Mouse (Mus musculus): ENCODE measurements at regions not wholly inside any gene's neighbourhood (a gene's known extent, or its start where the extent isn't known, plus 50 kb on each side); places are given as distances from the start of the nearest gene placed in this dataset.

DNA sequence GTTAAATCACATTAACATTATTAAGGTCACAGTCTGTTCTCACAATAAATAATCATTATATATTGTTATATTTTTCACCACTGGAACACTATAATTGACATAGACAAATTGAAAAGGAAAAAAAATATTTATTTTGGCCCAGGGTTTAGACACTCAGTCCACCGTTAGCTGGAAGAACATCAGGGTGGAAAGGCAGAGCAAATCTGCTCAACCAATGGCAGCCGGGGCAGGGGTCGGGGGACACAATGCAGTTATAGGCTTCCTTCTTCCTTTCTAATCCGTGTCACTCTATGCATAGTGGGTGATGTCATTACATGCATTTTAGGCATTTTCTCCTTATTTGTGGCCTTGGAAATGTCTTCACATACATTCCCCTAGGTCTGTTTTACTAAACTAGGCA is 552.8 kb upstream of the Tenm3 start:
- no peak for DNase-seq (ENCODE audit: low spot score)

DNA sequence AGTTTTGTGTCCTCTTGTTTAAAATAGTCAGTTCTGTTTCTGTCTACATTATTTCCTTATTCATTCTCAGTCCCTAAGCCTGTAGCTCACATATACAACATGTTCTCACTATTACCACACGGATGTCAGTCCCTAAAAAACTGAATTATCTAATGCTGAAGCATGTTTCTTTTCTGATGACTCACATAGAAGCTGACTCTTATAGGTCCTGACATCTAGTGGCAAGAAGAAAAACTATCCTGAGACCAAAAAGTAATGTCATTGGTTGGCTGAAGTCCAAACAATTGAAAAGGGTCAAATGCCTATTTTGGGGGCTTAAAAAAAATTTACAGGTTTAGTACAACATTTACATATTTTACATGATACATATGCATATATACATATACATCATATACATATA is 551.3 kb upstream of the Tenm3 start:
- DNase-seq (ENCODE audit: low spot score): no peak

DNA sequence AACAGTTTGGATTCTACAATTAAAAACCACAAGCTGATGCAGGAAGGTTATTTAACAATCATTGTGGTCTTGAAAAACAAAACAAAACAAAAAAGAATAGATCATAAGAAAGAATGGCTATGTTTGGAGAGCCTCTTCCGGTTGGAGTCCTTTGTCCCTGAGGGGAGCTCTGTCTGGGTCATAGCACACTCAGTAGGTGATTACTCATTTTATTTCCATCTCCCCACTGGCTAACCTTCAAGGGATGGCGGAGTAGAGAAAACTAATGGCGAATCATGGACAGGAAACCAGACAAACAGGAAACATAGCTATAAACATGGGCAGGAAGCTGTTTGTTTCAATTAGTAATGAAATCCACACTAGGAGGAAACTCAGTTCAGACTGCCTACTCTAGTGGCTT is 545.8 kb upstream of the Tenm3 start:
- DNase-seq (ENCODE audit: low spot score): no peak

DNA sequence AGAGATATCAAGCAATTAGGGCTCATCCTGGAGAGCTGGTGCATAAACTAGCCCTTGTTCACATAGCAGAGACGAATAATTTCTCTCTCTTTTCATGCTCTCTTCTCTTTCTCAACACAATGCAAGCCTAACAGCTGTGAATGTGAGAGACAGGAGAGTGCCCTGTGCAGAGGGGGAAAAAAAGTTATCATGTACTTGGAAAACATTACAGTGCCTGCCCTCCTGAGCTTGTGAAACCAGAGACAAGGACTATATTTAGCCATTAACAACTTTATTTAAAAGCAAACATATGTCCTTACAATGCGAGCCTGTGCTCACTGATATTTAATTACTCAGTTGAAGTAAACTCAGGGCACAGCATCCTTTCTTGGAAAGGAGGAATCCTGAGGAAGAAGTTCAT is 543.8 kb upstream of the Tenm3 start:
- DNase-seq (ENCODE audit: low spot score): no peak

DNA sequence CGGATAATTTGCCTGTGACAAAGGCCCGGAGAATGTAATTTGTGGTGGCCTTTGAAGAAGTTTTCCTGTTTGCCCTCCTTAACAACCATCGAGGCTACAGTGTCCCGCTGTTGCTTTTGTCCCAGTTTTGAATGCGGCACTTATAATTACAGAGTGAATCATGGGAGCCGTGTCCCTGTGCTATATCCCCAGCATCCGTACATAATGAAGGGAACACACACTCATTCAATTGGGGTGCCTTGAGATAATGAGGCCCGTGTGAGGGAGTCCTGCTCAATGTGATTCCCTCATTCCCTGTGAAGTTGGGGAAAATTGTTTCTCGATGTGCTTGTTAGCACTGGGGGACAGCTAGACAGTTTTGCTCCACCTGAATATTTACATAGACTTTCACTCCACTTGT is 528.9 kb upstream of the Tenm3 start:
- no peak for DNase-seq (ENCODE audit: low spot score)

DNA sequence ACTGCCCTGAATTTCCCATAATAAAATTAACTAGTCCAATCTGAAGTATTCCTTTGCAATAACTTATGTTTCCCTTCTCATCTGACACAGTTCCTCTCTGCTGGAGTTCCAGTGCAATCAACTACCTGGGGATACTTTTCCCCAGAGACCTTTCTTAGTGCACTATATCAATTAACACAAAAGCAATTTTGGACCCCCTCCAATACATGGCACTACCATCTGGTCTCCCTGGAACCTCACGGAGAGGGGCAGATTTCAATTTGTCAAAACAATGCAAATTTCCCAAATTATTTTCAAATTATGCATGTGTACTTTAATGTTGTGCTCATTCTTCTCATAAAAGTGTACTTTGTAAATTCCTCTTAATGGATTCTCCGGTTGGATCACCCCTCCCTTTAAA is 518.9 kb upstream of the Tenm3 start:
- DNase-seq (ENCODE audit: low spot score): no peak

DNA sequence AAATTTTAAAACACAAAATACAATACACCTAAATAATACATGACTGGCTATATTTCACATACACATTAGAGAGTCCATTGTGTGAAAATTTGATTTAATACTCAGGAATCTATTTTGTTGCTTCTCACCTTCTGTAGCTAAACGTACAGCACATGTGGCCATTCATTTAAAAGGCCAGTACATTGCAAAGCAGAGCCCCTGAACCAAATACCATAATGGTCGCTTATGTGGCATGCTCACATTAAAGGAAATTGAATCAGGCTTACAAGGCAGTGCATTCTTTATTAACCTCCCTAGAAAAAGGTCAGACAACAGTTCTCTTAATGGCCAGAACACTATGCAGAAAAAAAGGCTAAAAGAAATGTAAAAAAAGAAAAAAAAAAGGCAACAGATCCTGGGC is 517.7 kb upstream of the Tenm3 start:
- no peak for DNase-seq (ENCODE audit: low spot score)

DNA sequence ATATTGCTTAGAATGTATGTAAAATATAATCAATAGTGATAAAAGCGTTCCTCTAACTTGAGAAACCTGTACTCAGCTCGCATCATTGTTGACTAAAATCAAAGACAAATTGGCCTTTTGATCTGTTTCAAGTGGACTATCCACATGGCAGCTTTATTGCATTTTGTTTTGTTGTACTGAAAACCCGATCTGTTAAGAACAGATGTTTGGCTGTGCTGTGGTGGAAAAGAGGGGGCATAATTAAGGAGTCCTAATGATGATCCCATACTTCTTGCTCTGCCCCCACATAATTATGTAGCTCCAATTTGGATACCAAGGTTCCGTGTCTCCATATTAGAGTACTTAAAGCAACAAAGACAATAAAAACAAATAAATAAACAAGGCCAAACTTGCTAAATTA is 516.4 kb upstream of the Tenm3 start:
- no peak for DNase-seq (ENCODE audit: low spot score)

DNA sequence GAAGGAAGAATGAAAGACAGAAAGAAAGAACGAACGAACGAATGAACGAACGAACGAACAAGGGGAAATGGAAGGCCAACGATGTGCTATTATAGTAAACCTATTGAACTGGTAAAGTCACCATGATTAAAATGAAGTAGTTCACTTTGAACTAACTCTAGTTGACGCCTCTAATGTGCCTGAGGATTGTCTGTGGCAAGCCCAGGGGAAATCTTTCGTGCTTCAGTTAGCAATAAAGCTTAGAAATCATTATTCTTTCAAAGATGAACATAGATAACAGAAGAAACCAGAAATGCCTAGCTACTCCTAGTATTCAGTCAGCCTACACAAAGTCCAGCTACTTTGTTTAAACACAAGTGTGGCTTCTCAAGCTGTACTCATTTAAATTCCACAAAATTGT is 515.9 kb upstream of the Tenm3 start:
- DNase-seq (ENCODE audit: low spot score): no peak

DNA sequence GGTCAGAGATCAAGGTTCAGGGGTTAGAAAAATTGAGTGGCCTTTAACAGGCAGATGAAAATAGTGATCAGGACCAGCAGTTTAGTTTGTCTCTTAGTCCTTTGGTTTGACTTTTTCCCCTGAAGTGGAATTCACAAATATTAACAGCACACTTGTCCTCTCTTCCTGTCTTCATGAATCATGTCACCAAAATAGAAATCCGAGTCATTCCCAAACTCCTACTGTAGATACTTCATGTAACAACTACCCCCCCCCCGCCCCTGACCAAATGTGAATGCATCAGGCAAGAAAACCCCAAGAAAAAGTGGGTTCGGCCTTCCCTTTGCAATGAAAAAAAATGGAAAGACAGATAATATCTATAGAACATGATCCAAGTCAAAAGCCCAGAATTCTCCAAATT is 504.9 kb upstream of the Tenm3 start:
- DNase-seq (ENCODE audit: low spot score): no peak

DNA sequence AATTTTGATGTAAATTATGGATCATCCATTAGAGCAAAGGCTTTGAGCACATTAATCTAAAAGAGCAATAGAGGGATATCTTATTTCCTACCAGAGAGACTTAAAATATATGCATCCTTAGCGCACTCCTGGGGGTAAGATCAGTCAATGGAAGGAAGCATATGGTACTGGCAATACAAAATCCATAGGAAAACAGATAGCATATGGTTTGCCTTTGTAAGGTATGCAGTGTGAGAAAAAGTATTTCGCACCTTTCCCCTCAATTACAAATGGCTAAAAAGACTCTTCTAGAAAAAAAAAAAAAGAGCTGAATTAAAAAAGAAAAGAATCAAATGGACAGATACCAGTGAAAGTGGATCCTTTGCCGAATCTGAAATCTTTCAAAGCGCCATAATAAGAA is 495.0 kb upstream of the Tenm3 start:
- DNase-seq (ENCODE audit: low spot score): no peak

DNA sequence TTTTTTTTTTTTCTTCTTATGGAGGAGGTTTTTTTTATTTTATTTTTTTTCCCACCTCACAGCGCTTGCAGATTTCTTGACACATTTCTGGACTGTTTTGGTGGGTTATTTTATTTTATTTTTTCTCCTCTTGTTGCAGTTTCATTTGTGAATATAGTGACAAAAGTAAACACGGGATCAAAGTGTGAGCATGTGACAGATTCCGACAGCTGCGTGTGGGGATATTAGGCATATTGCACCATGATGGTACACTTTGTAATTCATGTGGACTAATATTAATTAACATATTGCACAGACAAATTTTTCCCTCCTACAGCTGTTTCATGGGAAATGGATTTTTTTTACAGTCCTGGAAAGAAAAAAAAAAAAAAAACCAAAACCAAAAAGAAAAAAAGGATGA is 483.2 kb upstream of the Tenm3 start:
- no peak for DNase-seq (ENCODE audit: low spot score)

DNA sequence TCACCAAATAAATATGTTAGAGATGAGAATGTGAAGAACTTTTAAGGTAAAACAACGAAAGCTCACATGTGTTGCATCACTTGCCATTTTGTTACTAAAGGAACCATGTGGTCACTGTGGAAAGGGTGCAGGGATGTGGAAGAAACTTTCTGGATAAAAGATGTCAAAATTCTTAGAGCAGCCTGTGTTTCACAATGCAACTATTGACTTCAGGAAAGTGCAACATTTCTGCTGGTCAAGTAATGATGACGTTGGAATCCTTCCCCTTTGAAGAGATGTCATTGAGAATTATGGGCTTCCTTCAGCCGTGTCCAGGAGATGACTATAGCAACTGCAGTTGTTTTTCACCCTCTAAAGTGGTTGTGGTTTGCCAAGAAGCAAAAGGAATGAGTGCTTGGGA is 477.7 kb upstream of the Tenm3 start:
- DNase-seq (ENCODE audit: low spot score): no peak

DNA sequence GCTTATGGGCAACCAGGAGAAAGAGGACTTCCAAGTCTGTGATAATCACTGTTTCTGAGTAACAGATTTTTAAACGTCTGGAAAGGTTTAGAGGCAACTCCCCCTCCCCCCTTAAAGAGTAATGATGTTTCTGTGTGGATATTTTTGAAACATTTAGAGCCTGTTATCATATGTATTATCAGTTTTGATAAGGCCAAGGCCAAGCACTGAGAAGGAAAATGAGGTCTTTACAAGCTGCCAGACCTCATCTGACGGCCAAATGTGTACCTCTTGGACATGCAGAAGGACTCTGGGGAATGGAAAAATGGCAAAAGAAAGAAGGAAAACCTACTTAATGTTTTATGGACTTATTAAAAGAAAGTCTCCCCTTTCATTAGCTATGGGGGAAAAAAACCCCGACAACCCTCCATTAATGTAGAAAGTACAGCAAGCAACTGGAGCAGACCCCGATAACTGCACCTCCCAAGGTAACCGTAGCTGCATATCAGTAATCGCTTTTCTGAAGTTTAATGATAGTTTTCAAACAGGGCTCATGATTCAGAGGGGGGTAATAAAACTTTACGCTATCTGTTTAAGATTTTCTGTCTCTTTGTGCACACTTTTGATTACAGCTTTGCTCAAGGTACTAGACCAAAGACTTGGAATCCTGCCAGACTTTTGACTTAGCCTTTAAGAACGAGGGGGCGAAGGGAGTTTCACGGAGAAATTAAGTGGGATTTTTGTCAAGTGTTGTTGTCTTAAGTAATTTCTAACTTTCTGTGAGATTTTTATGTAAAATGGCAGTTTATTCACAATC is 469.9 kb upstream of the Tenm3 start:
- DNase-seq (ENCODE audit: low spot score): no peak

DNA sequence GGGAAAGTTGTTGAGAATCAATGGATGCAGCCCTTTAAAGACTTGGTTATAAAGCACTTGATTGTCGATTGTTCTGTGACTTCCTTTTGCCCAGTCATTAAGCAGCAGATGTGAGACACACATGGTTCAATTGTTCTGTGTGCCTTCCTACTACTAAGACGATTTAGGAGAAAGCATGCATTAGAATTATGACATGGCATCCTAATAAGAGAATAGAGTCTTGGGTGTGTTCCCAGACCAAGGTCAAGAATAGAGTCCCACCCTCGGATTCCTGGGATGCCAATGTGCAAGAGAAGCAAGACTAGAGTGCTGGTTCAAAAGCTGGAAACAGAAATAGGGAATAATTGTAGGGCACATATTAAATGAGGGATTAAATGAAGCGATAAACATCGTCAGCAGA is 469.1 kb upstream of the Tenm3 start:
- no peak for DNase-seq (ENCODE audit: low spot score)

DNA sequence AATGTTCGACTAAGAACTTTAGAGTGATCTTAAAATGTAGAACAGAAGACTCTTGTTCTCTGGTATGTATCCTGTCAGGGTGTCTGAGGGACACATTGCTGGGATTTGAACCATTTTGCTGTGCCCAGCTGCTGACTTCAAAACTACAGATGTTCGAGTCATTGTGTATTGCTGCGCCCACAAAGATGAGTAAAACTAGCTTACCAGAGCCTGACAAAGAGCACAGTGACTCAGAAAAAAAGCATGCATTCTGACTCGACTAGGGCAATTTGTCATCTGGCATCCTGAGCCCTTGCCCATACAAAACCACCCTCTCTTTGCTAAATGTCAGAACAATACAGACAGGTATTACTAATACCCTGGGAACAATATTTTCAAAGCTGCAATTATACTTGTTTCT is 438.6 kb upstream of the Tenm3 start:
- DNase-seq (ENCODE audit: low spot score): no peak

DNA sequence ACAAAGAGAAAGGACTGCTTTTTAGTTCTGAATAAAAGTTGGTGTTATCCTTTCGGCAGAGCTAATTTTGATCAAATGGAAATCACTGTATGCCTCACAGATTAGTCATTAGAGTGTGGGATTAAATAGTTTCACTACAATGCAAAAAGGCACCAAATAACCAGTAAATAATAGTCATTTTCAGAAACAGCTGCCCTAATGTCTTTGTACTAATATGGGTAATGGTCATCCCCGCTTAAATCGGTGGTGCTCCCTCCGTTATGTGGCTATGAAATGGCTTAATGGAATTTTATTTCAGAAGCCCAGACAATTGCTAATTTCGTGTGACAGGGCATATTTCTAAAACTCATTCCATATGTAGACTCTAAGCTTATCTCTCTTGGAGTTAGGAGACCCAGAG is 437.5 kb upstream of the Tenm3 start:
- DNase-seq (ENCODE audit: low spot score): no peak

DNA sequence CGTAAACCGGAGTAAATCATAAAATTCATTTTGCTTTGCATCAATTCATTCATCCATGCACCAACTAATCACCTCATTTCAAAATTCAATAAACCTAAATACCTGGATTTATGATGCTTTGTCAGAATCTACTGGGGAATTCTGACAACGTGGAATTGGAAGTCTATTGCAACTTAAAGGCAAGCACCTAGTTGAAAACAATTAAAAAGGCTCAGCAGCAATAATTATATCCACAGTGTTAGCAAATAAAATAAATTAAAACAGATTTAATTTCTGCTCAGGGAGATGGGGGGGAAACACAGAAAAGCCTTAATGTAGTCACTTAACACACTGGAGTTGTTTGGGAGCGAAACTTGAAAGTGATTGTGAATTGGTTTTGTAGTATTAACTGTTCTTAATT is 430.3 kb upstream of the Tenm3 start:
- DNase-seq (ENCODE audit: low spot score): no peak

DNA sequence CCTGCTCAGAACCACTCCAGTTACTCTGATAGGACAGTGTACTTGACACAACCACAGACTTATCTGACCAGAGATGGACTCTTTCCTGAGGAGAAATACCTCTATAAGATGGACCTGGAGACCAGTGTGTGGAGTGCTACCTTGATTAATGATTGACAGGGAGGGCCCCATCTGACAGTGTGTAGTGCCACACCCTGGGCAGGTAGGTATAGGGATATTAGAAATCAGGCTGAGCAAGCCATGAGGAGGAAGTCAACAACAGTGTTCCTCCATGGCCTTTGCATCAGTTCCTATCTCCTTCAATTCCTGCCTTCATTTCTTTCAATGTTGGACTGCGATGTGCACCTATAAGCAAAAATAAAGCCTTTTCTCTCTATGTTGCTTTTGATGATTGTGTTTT is 429.4 kb upstream of the Tenm3 start:
- DNase-seq (ENCODE audit: low spot score): no peak

DNA sequence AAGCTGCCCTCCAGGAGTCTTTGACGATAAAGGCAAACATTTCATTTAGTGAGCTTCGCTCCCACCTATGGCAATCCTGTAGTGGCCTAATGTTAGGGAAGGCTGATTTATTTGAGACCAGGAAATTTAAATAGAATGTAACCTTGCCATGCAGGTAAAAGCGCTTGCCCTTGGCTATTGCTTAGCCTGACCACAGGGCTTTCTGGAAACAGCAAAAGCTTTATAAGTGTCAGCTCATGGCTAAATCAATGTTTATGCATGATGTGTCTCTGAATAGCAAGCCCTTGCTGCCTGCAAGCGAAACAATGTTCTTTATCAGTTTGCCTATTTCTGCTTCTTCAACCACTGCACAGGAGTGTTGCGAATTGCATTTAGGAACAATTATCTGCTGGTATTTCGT is 419.7 kb upstream of the Tenm3 start:
- no peak for DNase-seq (ENCODE audit: low spot score)

DNA sequence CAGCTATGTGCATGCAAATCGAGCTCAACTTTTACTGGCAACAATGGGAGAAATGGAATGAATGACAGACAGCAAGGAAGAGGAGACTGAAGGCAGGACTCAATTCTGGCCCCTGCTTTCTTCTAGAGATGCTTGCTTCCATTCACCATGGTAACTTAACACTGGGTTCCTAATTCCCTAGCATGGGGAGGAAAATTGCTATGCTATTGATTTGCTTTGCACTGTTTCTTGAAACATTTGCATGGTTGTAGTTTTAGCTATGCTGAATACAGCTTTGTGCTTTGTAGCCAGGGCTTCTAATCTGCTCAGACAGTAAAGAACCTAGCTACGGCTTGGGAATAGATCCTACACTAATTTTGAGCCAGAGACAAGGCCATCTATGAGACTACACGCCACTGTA is 419.0 kb upstream of the Tenm3 start:
- no peak for DNase-seq (ENCODE audit: low spot score)

DNA sequence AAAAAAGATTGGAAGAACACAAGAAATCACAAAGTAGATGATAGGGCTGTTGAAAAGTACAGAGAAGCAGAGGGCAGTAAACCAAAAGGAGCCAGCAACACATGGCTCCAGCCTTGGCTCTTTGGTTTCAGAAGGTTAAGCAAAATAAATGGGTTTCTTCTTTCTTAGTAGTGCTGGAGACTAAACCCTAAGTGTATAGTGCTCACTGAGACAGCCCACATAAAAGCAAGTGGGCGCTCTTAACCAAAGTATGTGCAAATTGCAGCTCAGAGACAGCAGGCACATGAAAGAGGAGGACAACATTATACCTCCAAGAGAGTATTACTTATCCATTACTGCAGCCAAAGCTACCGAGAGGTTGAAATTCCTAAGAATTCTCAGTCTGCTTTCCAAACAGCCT is 412.2 kb upstream of the Tenm3 start:
- DNase-seq (ENCODE audit: low spot score): no peak

DNA sequence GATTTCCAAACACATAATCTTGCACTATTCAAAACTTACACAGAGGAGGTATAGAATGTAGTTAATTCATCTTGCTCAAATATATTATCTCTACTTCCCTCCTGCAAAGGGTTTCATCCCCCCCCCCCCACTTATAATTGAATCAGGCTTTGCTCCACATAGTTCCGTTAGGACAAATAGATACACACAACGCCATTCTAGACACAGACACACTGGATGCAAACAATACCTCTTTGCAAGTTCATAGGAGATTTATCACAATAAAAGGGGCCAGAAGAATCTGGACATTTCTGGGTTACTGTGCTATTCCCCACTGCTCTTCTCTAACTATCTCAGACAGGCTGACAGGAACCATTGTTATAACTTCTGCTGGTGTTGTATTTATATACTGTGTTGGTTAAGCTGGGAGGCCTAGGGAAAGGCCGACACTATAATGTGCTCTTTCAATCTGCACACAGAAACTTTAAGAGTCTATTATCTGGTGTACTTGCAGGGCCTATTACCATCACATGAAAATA is 410.6 kb upstream of the Tenm3 start:
- DNase-seq (ENCODE audit: low spot score): no peak

DNA sequence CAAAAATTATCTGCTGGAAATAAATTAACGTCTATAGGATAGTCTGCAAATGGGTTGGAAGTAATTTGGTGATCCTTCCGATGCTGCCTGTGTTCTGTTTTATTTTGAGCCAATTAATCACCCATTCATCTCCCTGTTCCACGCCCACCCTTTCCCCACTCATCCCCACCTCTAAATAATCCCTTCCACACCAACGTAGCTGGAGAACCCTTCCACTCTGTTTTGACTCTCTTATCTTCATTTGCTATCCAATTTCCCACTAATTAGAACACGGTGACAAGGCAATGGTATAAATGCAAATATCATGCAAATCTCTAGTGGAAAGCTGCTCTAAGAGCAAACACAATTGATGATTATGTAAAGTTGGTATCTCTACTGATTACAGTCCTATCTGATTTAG is 399.3 kb upstream of the Tenm3 start:
- DNase-seq (ENCODE audit: low spot score): no peak

DNA sequence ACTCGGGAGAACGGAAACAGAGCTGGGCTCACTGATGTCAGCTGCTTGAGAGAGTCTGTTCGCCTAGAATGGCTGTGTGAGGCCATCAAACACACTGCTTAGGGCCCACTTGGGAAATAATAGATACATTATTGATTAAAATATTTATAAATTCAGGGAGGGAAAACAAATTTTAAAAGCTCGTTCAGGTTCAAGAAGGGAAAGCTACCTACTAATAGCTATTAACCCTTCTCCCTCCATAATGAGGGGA is 393.0 kb upstream of the Tenm3 start:
- DNase-seq (ENCODE audit: low spot score): no peak

Measured in ovary, postnatal 36 days (tissue).